Mouse (Mus musculus): Measurements from ENCODE around the gene Tuba1a.
A peak's percentile ranks its signal among the peaks of the same experiment; 100 is the strongest.

Tuba1a gene

GRCm38 (mm10) chr15:98953401-98954356 lies at the start of gene Tuba1a, which contains the start of gene Gm49450:
TSS of gene Tuba1a (minus strand) at chr15:98953703.
TSS of gene Gm49450 (minus strand) at chr15:98953551.
- peak; percentile 73 for DNase-seq (ENCODE audit: low read depth)

DNA sequence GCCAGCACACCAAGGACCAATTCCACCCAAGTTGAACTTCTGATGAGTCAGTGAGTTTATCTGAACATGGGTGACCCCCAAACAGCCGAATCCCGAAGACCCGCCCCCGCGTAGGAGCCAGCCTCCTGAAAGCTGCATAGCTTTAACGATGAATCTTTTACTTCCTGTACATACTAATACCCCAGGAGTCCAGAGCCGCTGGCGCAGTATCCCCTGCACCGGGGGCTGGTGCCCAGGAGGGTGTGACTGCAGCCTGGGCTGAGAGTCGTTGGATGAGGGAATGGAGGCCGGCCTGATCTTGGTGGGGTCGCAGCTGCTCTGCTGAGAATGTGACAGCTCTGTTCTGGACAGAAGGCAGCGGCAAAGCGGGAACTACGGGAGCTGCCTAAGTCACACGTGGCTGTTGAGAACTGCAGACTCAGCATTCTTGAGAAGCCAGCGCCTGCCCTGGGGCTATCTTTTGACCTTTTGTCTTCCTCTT lies 48.0 kb upstream of the Tuba1a start:
- DNase-seq (ENCODE audit: low read depth): no peak

DNA sequence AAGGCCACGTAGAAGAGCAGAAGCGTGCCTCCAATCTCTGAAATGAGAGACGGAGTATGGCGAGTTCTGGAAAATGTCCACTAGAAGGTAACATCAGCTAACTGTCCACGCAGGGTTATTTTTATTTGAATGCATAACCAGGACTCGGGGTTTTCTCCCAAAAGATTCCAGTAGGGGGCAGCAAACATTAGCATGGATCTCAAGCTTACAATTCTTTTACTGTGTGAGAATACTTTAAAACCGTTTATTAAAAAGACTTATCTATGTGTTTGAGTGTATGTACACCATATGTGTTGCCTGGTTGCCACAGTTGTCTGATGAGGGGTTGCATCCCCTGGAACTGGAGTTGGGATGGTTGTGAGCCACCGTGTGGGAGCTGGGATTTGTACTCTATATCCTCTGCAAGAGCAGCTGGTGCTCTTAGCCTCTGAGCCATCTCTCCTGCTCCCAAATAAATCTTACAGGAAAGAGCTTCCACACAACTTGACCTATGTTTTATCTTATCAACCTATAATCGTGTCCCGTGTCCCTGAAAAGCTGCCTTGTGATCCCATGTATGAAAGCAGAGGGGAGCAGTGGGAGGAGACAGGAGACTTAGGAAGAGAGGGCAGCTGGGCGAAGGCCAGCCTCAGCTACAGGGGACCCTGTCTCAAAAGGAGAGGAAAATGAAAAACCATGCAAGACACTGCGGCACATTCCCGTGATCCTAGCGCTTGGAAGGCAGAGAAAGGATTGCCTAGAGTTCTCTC lies 47.2 kb upstream of the Tuba1a start:
- DNase-seq (ENCODE audit: low read depth): peak; percentile 65

DNA sequence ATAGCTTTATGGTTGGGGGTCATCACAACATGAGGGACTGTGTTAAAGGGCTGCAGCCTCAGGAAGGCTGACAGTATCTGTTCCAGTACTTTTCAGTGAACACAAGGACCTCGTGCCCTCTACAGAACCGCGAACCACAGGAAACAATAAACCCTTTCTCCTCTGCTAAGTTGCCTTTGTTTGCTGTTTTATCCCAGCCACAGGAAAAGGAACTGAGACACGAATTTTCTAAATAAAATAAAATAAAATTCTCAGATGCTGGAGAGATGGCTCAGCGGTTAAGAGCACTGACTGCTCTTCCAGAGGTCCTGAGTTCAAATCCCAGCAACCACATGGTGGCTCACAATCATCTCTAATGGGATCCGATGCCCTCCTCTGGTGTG lies 45.3 kb upstream of the Tuba1a start:
- DNase-seq (ENCODE audit: low read depth): no peak

- no peak for DNase-seq (ENCODE audit: low read depth)
Observed at GRCm38 (mm10) chr15:98997938-98998774, 44.7 kb upstream of the Tuba1a start.

DNA sequence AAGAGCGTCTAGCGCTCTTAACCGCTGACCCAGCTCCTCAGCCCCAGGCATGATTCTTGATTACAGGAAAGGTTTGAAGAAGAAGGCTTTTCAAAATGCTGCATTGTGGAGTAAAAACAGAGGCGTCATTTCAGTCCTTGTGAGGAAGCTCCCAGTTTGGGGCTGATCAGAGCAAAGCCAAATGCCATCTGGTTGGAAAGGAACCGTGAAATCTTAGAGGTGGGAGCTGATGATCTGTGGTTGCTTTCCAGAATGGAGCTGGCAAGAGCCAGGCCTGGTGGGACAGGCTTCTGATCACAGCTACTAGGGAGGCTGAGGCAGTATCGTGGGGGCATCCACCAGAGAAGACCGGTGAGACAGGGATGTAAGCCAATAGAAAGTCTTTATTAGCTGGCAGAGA lies 43.3 kb upstream of the Tuba1a start:
- no peak for DNase-seq (ENCODE audit: low read depth)

- no peak for DNase-seq (ENCODE audit: low read depth)
Observed at GRCm38 (mm10) chr15:98994957-98995520, 41.5 kb upstream of the Tuba1a start.

- DNase-seq (ENCODE audit: low read depth): peak; percentile 87
Observed at GRCm38 (mm10) chr15:98993865-98994264, 40.4 kb upstream of the Tuba1a start.

- peak; percentile 85 for DNase-seq (ENCODE audit: low read depth)
Observed at GRCm38 (mm10) chr15:98993093-98993793, 39.7 kb upstream of the Tuba1a start.

DNA sequence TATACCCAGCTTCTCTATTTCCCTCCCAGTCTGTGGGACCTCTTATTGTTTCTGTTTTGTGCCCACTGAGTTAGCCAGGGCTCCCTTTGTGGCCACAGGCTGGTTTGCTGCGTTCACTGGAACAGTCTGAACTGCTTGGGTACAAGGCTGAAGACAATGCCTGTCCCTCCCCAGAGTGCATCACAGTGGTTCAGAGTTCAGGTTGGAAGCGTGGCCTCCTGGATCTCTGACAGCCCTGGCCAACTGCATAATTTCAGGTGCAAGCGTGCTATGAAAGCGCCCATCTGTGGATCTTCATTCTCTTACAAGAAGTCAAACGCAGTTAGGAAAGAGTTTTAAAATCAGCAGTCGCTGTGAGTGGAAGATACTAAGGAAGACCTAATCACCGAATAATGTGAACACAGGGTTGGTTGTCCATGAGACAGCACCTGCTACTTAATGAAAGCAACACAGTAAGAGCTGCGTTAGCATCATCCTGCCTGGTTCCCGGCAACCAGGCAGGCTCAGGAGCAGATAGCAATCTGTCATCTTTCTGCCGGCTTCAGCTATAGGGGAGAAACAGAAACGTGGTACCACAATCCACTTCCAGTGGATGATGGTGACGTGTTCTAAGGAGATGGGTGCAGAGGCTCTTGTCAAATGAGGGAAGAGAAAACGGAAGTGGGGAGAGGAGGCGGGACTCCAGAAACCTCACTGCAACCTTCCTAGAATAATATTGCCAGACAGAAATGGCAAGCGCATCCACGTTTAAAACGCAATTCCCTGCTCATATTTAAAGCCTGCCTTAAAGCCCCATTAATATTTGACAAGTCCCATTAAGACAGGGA lies 38.8 kb upstream of the Tuba1a start:
- peak; percentile 59 for DNase-seq (ENCODE audit: low read depth)

GRCm38 (mm10) chr15:98991540-98992050 lies 38.1 kb upstream of the Tuba1a start:
- no peak for DNase-seq (ENCODE audit: low read depth)

- no peak for DNase-seq (ENCODE audit: low read depth)
Observed at GRCm38 (mm10) chr15:98990669-98991539, 37.4 kb upstream of the Tuba1a start.

GRCm38 (mm10) chr15:98989701-98990430 lies 36.4 kb upstream of the Tuba1a start:
- DNase-seq (ENCODE audit: low read depth): no peak

GRCm38 (mm10) chr15:98988787-98989186 lies 35.3 kb upstream of the Tuba1a start:
- DNase-seq (ENCODE audit: low read depth): no peak

DNA sequence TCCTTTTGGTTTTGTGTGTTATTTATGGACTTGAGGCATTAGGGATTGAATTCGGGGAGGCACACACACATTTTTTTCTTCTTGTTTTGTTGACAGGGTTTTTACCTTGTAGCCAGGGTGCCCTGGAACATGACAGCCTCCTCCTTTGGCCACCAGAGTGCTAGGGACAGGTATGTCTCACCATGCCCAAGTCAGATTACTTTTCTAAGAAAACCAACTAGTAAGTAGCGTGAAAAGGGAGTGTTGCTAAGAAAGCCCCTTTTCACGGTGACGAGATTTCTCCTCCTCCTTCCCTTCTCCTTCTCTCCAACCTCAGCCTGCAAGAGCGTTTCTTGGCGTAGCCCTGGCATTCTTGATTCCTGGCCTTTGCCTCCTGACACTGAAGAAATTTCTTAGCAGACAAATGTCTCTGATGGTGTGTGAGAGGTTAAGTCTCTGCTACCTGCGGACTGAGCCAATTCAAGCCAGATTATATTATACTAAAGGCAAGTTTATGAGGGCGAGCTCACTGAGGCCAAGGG lies 34.2 kb upstream of the Tuba1a start:
- no peak for DNase-seq (ENCODE audit: low read depth)

DNA sequence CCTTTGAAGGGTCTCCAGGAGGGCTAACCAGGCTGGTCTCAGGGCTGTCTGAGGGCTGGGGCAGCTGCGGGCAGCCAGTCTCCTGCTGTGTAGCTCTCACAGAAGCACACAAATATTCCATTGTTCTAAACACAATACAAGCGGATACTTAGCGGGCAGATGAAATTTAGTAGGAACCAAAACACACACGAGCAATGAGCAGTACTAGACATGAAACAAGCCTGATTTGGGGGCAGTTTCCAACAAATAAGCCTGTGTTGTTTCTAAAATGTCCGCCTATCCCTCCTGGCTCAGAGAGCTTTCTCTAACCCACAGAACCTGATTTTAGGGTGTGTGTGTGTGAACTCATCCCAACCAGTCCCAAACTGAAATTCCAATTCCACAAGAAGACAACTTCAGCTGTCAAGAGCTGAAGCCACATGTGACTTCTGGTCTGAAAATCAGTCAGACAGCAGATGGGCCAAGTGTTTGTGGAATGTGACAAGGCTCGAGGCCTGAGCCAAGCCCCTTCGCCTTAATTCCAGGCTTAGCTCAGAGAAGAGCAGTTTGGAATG lies 33.7 kb upstream of the Tuba1a start:
- no peak for DNase-seq (ENCODE audit: low read depth)

DNA sequence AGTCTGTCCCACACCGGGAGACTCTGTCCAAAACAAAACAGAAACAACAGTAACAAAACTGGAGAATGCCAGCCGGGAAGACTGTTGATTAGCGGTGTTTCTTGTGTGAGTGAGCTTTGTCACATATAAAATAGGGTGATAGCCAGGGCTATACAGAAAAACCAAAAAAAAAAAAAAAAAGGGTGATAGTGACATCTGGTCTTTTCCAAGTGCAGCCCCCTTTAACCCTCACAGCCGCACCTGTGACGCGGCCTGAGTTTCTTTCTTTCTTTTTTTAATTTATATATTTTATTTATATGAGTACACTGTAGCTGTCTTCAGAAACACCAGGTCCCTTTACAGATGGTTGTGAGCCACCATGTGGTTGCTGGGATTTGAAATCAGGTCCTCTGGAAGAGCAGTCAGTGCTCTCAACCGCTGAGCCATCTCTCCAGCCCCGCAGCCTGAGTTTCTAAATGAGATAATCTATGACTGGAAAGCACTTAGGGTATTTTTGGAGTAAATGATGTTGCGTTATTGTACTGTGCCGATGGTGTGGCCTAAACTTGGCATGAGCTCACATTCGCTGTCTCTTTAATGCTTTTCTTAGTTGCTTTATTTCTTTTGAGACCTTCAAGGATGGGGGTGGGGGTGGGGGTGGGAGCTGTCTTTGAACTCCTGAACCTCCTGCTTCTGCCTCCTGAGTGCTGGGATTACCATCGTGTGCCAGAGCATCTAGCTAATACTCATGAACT lies 32.6 kb upstream of the Tuba1a start:
- no peak for DNase-seq (ENCODE audit: low read depth)
